In the genomic region with DNA sequence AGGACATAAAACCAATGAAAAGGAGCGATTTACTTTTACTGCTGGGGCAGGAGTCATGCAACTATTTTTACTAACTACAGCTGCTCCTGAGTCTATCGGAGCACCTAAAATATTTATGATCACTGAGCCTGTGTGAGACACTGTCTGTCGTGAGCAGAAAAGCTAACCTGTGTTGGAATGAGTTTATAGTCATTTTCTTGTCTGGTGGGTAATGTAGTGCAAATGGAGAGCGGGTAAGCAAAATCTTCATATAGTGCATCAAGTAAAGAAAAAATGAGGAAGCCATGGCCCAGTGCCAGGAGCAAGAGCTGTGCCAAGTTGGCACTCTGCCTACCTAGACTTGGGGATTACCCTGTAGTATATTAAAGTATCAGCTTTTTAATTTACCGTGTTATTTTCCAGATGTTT, we compare ENCODE assay signal across 10 mouse cellular contexts.
DNase-seq lines count a peak whose midpoint lies in the region; ATAC-seq lines count a peak whose summit lies in the region.
"Had no signal": no experiment of that assay in that cellular context is flagged by ENCODE, and none has a peak within 500 bp of the region (broad histone marks: within the 10 kb centered on the region; RNA-seq: fewer than 3 reads in every experiment).

No protein-coding gene starts in this region.

- H3K9me3 ChIP-seq in hindbrain, embryonic 14.5 days (ENCODE audit: control insufficient read depth, low read length) = no peaks in the 10 kb centered on the region
- H3K9me3 ChIP-seq in hindbrain, embryonic 10.5 days = no peaks in the 10 kb centered on the region
- no peaks in the 10 kb centered on the region for H3K9me3 ChIP-seq in neural tube, embryonic 15.5 days (replicated peaks)
- H3K9me3 ChIP-seq: midbrain, embryonic 12.5 days had no signal

- 59% methylated on average over 5 of the region's 5 CpGs for WGBS in hindbrain, embryonic 14.5 days
- WGBS in hindbrain, embryonic 10.5 days = 90% methylated on average over 5 of the region's 5 CpGs
- WGBS in neural tube, embryonic 15.5 days = 22% methylated on average over 5 of the region's 5 CpGs

- H3K4me1 ChIP-seq in hindbrain, embryonic 14.5 days (replicated peaks; ENCODE audit: control insufficient read depth, insufficient read depth, low read length) = no peaks in the 10 kb centered on the region
- no peaks in the 10 kb centered on the region for H3K4me1 ChIP-seq in hindbrain, embryonic 10.5 days (replicated peaks)
- H3K4me1 ChIP-seq in neural tube, embryonic 15.5 days = no peaks in the 10 kb centered on the region
- H3K4me1 ChIP-seq: midbrain, embryonic 12.5 days had no signal

- no peaks in the 10 kb centered on the region for H3K36me3 ChIP-seq in hindbrain, embryonic 14.5 days (replicated peaks; ENCODE audit: control insufficient read depth, insufficient read depth)
- no peaks in the 10 kb centered on the region for H3K36me3 ChIP-seq in hindbrain, embryonic 10.5 days
- no peaks in the 10 kb centered on the region for H3K36me3 ChIP-seq in neural tube, embryonic 15.5 days
- H3K36me3 ChIP-seq: midbrain, embryonic 12.5 days had no signal

- H3K27ac ChIP-seq in hindbrain, embryonic 14.5 days = no peak overlapping the region
- no peak overlapping the region for H3K27ac ChIP-seq in hindbrain, embryonic 10.5 days
- no peak overlapping the region for H3K27ac ChIP-seq in neural tube, embryonic 15.5 days (replicated peaks)
- H3K27ac ChIP-seq: midbrain, embryonic 12.5 days had no signal

- H3K27me3 ChIP-seq in hindbrain, embryonic 14.5 days (ENCODE audit: control insufficient read depth, insufficient read depth, low read length) = no peaks in the 10 kb centered on the region
- H3K27me3 ChIP-seq in hindbrain, embryonic 10.5 days (ENCODE audit: insufficient read depth, poor library complexity, severe bottlenecking) = no peaks in the 10 kb centered on the region
- no peaks in the 10 kb centered on the region for H3K27me3 ChIP-seq in neural tube, embryonic 15.5 days (replicated peaks)
- H3K27me3 ChIP-seq: midbrain, embryonic 12.5 days had no signal

- H3K4me3 ChIP-seq in hindbrain, embryonic 14.5 days (replicated peaks; ENCODE audit: low read length) = no peak overlapping the region
- no peak overlapping the region for H3K4me3 ChIP-seq in hindbrain, embryonic 10.5 days
- H3K4me3 ChIP-seq in neural tube, embryonic 15.5 days (replicated peaks) = no peak overlapping the region
- H3K4me3 ChIP-seq: midbrain, embryonic 12.5 days had no signal

- H3K9ac ChIP-seq in hindbrain, embryonic 14.5 days = no peak overlapping the region
- no peak overlapping the region for H3K9ac ChIP-seq in neural tube, embryonic 15.5 days (replicated peaks)
- H3K9ac ChIP-seq: midbrain, embryonic 12.5 days had no signal

- no peak; the same call in 1 of the 2 replicates for ATAC-seq in hindbrain, embryonic 14.5 days (ENCODE audit: low FRiP score)
- peak; percentile 45; the same call in 1 of the 2 replicates for ATAC-seq in neural tube, embryonic 15.5 days (ENCODE audit: low FRiP score)

- peak; percentile 74 for DNase-seq in hindbrain, embryonic 14.5 days (ENCODE audit: low spot score)
- no peak for DNase-seq in hindbrain, embryonic 10.5 days (ENCODE audit: low spot score)
- DNase-seq in retina, postnatal 1 day = peak; percentile 6
- DNase-seq in retina, embryonic 14.5 days (ENCODE audit: low spot score) = no peak
- peak; percentile 83 for DNase-seq in kidney, postnatal 14 days
- DNase-seq in urinary bladder, adult 18-20 months (ENCODE audit: low spot score in 2 of 2) = no peak
- DNase-seq: spleen, adult 18-20 months; thymus, postnatal 36 days had no signal

- H3K4me2 ChIP-seq in hindbrain, embryonic 14.5 days (replicated peaks) = no peak overlapping the region
- H3K4me2 ChIP-seq in neural tube, embryonic 15.5 days = peak overlapping the region; percentile 17
- H3K4me2 ChIP-seq: midbrain, embryonic 12.5 days had no signal

Comparison
In these comparisons a context has a peak if more than half of its experiments do, and no peak if none do; other contexts are left out.
1. DNase-seq: peak in hindbrain, embryonic 14.5 days (single experiment), retina, postnatal 1 day (single experiment) and kidney, postnatal 14 days (single experiment); none in hindbrain, embryonic 10.5 days (single experiment), retina, embryonic 14.5 days (single experiment) and urinary bladder, adult 18-20 months (0 of 2).